Mouse (Mus musculus) bone marrow, adult 2 months (tissue): ENCODE results near the gene Elmod2.

Experiments
- CTCF ChIP-seq: fragments of 200-500 bp; IDR thresholded peaks from 2 replicates; pipeline ENCODE4 v1.5.1; 2011; ENCODE audit warnings: low read length, control low read depth; ENCODE audit not compliant: control insufficient read depth, insufficient read depth
- POLR2A ChIP-seq: fragments of 200-500 bp; IDR thresholded peaks from 2 replicates; pipeline ENCODE4 v1.6.1; 2011; ENCODE audit warnings: low read depth, mild to moderate bottlenecking, control low read depth, low read length, borderline replicate concordance; ENCODE audit not compliant: control insufficient read depth

GRCm38 (mm10) chr8:83342076-83342475 lies 9.8 kb upstream of the Elmod2 start:
- TF ChIP-seq POLR2A: no peak
- no peak for TF ChIP-seq CTCF
